Comparison of ENCODE assay signal across 10 mouse cellular contexts in the genomic region with DNA sequence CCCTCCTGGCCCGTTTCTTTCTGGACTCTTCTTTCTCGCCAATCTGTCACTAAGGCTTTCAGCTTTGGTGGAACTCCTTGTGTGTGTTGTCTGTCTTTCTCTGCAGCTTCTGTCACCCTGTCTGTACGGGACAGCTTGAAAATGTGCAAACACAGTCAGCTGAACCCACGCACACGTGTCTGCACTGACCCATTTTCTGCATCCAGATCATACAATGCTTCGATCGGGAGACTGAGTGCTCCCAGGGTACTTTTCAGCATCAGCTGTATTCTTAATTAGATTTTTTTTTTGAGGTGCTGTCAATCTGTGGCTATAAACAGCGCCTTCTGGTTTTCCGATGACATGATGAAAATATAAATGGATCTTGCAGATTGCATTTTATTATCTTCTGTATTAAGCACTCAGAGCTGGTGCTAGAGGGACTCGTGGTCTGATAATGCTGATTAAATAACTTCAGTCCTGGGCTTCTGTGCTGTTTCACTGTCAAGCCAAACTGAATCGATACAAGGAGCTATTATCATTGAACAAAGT.
DNase-seq lines count a peak whose midpoint lies in the region; ATAC-seq lines count a peak whose summit lies in the region.
"Had no signal": no experiment of that assay in that cellular context is flagged by ENCODE, and none has a peak within 500 bp of the region (broad histone marks: within the 10 kb centered on the region; RNA-seq: fewer than 3 reads in every experiment).

No protein-coding gene starts in this region.

- H3K4me2 ChIP-seq in forebrain, embryonic 14.5 days (ENCODE audit: low read length), result no peak overlapping the region
- H3K4me2 ChIP-seq in neural tube, embryonic 13.5 days, result no peak overlapping the region
- no peak overlapping the region for H3K4me2 ChIP-seq in midbrain, embryonic 14.5 days (ENCODE audit: low read length)

- H3K9ac ChIP-seq in forebrain, embryonic 14.5 days (ENCODE audit: low read length), result no peak overlapping the region
- H3K9ac ChIP-seq in neural tube, embryonic 13.5 days, result 0 out of 2 replicates have a peak overlapping the region, but pooled peaks have one; percentile 14
- no peak overlapping the region for H3K9ac ChIP-seq in midbrain, embryonic 14.5 days (replicated peaks; ENCODE audit: low read length)

- H3K27me3 ChIP-seq in forebrain, embryonic 14.5 days (replicated peaks; ENCODE audit: control insufficient read depth, insufficient read depth, low read length), result no peaks in the 10 kb centered on the region
- no peaks in the 10 kb centered on the region for H3K27me3 ChIP-seq in forebrain, embryonic 10.5 days (ENCODE audit: poor library complexity, severe bottlenecking)
- H3K27me3 ChIP-seq in neural tube, embryonic 13.5 days, result no peaks in the 10 kb centered on the region
- H3K27me3 ChIP-seq in midbrain, embryonic 14.5 days (ENCODE audit: control insufficient read depth, insufficient read depth, low read length), result no peaks in the 10 kb centered on the region

- no peaks in the 10 kb centered on the region for H3K36me3 ChIP-seq in forebrain, embryonic 14.5 days (ENCODE audit: control insufficient read depth, insufficient read depth, low read length)
- H3K36me3 ChIP-seq in forebrain, embryonic 10.5 days (replicated peaks), result no peaks in the 10 kb centered on the region
- no peaks in the 10 kb centered on the region for H3K36me3 ChIP-seq in neural tube, embryonic 13.5 days
- H3K36me3 ChIP-seq in midbrain, embryonic 14.5 days (ENCODE audit: control insufficient read depth, insufficient read depth, low read length), result no peaks in the 10 kb centered on the region

- H3K4me3 ChIP-seq in forebrain, embryonic 14.5 days (ENCODE audit: low read depth, low read length), result no peak overlapping the region
- no peak overlapping the region for H3K4me3 ChIP-seq in forebrain, embryonic 10.5 days
- H3K4me3 ChIP-seq in neural tube, embryonic 13.5 days, result no peak overlapping the region
- H3K4me3 ChIP-seq in midbrain, embryonic 14.5 days (replicated peaks; ENCODE audit: low read depth, low read length), result no peak overlapping the region

- ATAC-seq in forebrain, embryonic 14.5 days, result peak; percentile 54; the same call in 1 of the 2 replicates
- ATAC-seq in neural tube, embryonic 13.5 days (ENCODE audit: low read depth), result peak; percentile 48; the same call in 1 of the 2 replicates
- no peak for ATAC-seq in midbrain, embryonic 14.5 days (ENCODE audit: low FRiP score, low TSS enrichment)
- ATAC-seq in activated CD4-positive, CD25-positive, alpha-beta regulatory T cell, adult 4 months, result no peak

- peak; percentile 53 for DNase-seq in forebrain, embryonic 14.5 days (ENCODE audit: low spot score)
- no peak for DNase-seq in forebrain, embryonic 10.5 days (ENCODE audit: extremely low spot score, low spot score)
- no peak for DNase-seq in neural tube, embryonic 10.5 days (ENCODE audit: extremely low spot score, low spot score)
- peak; percentile 37 for DNase-seq in midbrain, embryonic 14.5 days
- no peak for DNase-seq in urinary bladder, postnatal 4 days (ENCODE audit: low spot score in 2 of 2)
- DNase-seq in Muller cell, postnatal 12 days (ENCODE audit: inconsistent ontology term), result no peak
- DNase-seq: heart, postnatal 36 days; kidney, adult 9 months had no signal

- 58% methylated on average over 11 of the region's 11 CpGs for WGBS in forebrain, embryonic 14.5 days
- WGBS in forebrain, embryonic 10.5 days, result 90% methylated on average over 11 of the region's 11 CpGs
- WGBS in neural tube, embryonic 13.5 days, result 41% methylated on average over 11 of the region's 11 CpGs
- 48% methylated on average over 11 of the region's 11 CpGs for WGBS in midbrain, embryonic 14.5 days

- peaks cover 9% of the 10 kb centered on the region; the same call in 1 of the 2 replicates for H3K4me1 ChIP-seq in forebrain, embryonic 14.5 days (ENCODE audit: control insufficient read depth, insufficient read depth, low read length)
- peaks cover 5% of the 10 kb centered on the region; the same call in 1 of the 2 replicates for H3K4me1 ChIP-seq in forebrain, embryonic 10.5 days
- H3K4me1 ChIP-seq in neural tube, embryonic 13.5 days (replicated peaks), result peaks cover 46% of the 10 kb centered on the region
- peaks cover 20% of the 10 kb centered on the region for H3K4me1 ChIP-seq in midbrain, embryonic 14.5 days (ENCODE audit: control insufficient read depth, insufficient read depth, low read length)

- no peaks in the 10 kb centered on the region for H3K9me3 ChIP-seq in forebrain, embryonic 14.5 days (replicated peaks; ENCODE audit: control insufficient read depth, low read length)
- H3K9me3 ChIP-seq in forebrain, embryonic 10.5 days, result no peaks in the 10 kb centered on the region
- no peaks in the 10 kb centered on the region for H3K9me3 ChIP-seq in neural tube, embryonic 13.5 days
- H3K9me3 ChIP-seq in midbrain, embryonic 14.5 days (ENCODE audit: control insufficient read depth, low read length), result no peaks in the 10 kb centered on the region

- 0 out of 2 replicates have a peak overlapping the region, but pooled peaks have one; percentile 17 for H3K27ac ChIP-seq in forebrain, embryonic 14.5 days (ENCODE audit: low read depth, low read length)
- no peak overlapping the region for H3K27ac ChIP-seq in forebrain, embryonic 10.5 days
- H3K27ac ChIP-seq in neural tube, embryonic 13.5 days (replicated peaks), result peak overlapping the region; percentile 24
- H3K27ac ChIP-seq in midbrain, embryonic 14.5 days (replicated peaks; ENCODE audit: low read depth, low read length), result peak overlapping the region; percentile 58

Comparison
In these comparisons a context has a peak if more than half of its experiments do, and no peak if none do; other contexts are left out.
1. DNase-seq: peak in forebrain, embryonic 14.5 days (single experiment) and midbrain, embryonic 14.5 days (single experiment); none in forebrain, embryonic 10.5 days (single experiment), neural tube, embryonic 10.5 days (single experiment), urinary bladder, postnatal 4 days (0 of 2) and Muller cell, postnatal 12 days (single experiment).
2. ATAC-seq: peak in forebrain, embryonic 14.5 days (single experiment) and neural tube, embryonic 13.5 days (single experiment); none in midbrain, embryonic 14.5 days (single experiment) and activated CD4-positive, CD25-positive, alpha-beta regulatory T cell, adult 4 months (single experiment).